Mouse (Mus musculus) cerebellum, postnatal 14 days (tissue): ENCODE results near the gene Amz1.

Experiments used
- DNase-seq, 2 experiments: peaks; one replicate each; pipeline ENCODE4 v3.0.0; 2021; ENCODE audit warnings: mixed read lengths in 2 of 2

Amz1 gene

GRCm38 (mm10) chr5:140723822-140724221 is at the start of gene Amz1:
Gene Amz1, plus strand, starts transcription at chr5:140724127.
- DNase-seq: peak in 1 of 2 experiments; percentile 56

- DNase-seq: no peak
Observed at GRCm38 (mm10) chr5:140675079-140675478, 48.8 kb upstream of the Amz1 start.

GRCm38 (mm10) chr5:140675640-140676039 is 48.3 kb upstream of the Amz1 start:
- DNase-seq: no peak

GRCm38 (mm10) chr5:140677137-140677536 is 46.8 kb upstream of the Amz1 start:
- DNase-seq: no peak

GRCm38 (mm10) chr5:140680051-140680450 is 43.9 kb upstream of the Amz1 start:
- no peak for DNase-seq

- DNase-seq: no peak
Observed at GRCm38 (mm10) chr5:140680950-140681349, 43.0 kb upstream of the Amz1 start.

- no peak for DNase-seq
Observed at GRCm38 (mm10) chr5:140682113-140682512, 41.8 kb upstream of the Amz1 start.

- peak; percentile 71 to 77 for DNase-seq
Observed at GRCm38 (mm10) chr5:140684343-140685148, 39.4 kb upstream of the Amz1 start.

GRCm38 (mm10) chr5:140688434-140688833 is 35.5 kb upstream of the Amz1 start:
- DNase-seq: no peak

- DNase-seq: no peak
Observed at GRCm38 (mm10) chr5:140695987-140696386, 27.9 kb upstream of the Amz1 start.

- no peak for DNase-seq
Observed at GRCm38 (mm10) chr5:140699776-140700175, 24.2 kb upstream of the Amz1 start.

GRCm38 (mm10) chr5:140701661-140702060 is 22.3 kb upstream of the Amz1 start:
- no peak for DNase-seq

GRCm38 (mm10) chr5:140702103-140702513 is 21.8 kb upstream of the Amz1 start, which contains the start of gene Iqce:
Gene Iqce, minus strand, starts transcription at chr5:140702378.
- peak; percentile 99 for DNase-seq

- DNase-seq: peak; percentile 26 to 33
Observed at GRCm38 (mm10) chr5:140702618-140703175, 21.2 kb upstream of the Amz1 start.

GRCm38 (mm10) chr5:140703480-140704377 is 20.2 kb upstream of the Amz1 start:
- peak; percentile 17 to 32 for DNase-seq

GRCm38 (mm10) chr5:140704378-140705251 is 19.3 kb upstream of the Amz1 start, which contains the start of gene Brat1:
Gene Brat1, plus strand, starts transcription at chr5:140705011.
- peak; percentile 100 for DNase-seq

GRCm38 (mm10) chr5:140705501-140706171 is 18.3 kb upstream of the Amz1 start:
- no peak for DNase-seq

- no peak for DNase-seq
Observed at GRCm38 (mm10) chr5:140710315-140710714, 13.6 kb upstream of the Amz1 start.

- DNase-seq: no peak
Observed at GRCm38 (mm10) chr5:140711040-140711439, 12.9 kb upstream of the Amz1 start.

- DNase-seq: no peak
Observed at GRCm38 (mm10) chr5:140720773-140721172, 3.2 kb upstream of the Amz1 start.

- DNase-seq: no peak
Observed at GRCm38 (mm10) chr5:140722121-140722520, 1.8 kb upstream of the Amz1 start.
